Mouse (Mus musculus) CH12.LX (cell line): ENCODE measurements around the gene Slc27a4.

ENCODE experiments used
- MAX ChIP-seq: IDR thresholded peaks from 2 replicates; pipeline ENCODE4 v1.6.1; 2011; ENCODE audit warnings: low read length, improper control_type of control experiment
- POLR2A ChIP-seq: IDR thresholded peaks from 2 replicates; pipeline ENCODE4 v1.6.1; 2011; ENCODE audit warnings: low read depth, mild to moderate bottlenecking, improper control_type of control experiment, low read length
- ZNF384 ChIP-seq: IDR thresholded peaks from 2 replicates; pipeline ENCODE4 v1.6.1; 2012; ENCODE audit warnings: low read depth, low read length, improper control_type of control experiment, inconsistent platforms

DNA sequence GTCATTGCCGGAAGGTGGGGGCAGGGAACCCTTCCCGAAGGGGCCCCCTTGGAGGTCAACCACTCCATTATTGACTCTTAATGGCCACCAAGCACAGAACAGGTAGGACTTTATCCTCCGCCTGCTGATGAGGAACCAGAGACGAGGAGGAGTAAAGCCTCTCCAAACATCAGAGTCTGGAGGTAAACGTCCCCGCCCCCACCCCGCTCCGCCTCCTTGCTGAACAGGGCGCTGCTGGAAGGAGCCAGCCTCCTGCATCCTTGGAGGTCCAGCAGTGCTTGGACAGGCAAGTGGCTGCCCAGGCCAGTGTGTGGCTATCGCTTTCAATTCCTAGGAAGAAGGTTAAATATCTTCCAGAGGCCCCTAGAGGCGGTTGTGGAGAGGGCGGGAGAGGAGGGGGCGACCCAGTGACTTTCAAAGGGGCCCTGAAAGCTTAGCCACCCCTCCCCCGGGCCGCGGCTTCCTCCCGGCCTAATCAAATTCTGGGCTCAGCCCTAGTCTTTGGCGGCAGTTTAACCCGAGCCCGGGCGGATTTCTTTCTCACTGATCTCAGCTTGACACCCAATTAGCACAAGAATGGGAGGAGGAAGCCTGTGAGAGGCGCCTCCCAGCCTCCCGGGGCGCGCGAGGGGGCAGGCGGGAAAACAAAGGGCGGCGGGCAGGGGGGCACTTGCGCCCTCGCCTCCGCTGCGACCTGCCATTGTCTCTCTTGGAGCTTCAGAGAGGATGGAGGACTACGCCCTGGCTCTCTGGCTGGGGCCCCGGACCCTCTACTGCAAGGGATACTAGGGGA is 17.8 kb downstream of the Slc27a4 start, which contains the start of gene Urm1:
- no peak for TF ChIP-seq POLR2A
- no peak for TF ChIP-seq ZNF384
- no peak for TF ChIP-seq MAX
